Mouse (Mus musculus): ENCODE data around the gene Slc6a20a. TPM values are rescaled to one million over a fixed set of nuclear protein-coding genes. Genes with fewer than 3 reads are reported as not detected.
A peak's percentile ranks its signal among the peaks of the same experiment; 100 is the strongest.
"Not testable (repeated sequence)": the region's sequence is repeated elsewhere in the genome, so short reads cannot be mapped to it uniquely, and the experiment has no call there.

The Slc6a20a gene
- not detected for total RNA-seq (2021)

DNA sequence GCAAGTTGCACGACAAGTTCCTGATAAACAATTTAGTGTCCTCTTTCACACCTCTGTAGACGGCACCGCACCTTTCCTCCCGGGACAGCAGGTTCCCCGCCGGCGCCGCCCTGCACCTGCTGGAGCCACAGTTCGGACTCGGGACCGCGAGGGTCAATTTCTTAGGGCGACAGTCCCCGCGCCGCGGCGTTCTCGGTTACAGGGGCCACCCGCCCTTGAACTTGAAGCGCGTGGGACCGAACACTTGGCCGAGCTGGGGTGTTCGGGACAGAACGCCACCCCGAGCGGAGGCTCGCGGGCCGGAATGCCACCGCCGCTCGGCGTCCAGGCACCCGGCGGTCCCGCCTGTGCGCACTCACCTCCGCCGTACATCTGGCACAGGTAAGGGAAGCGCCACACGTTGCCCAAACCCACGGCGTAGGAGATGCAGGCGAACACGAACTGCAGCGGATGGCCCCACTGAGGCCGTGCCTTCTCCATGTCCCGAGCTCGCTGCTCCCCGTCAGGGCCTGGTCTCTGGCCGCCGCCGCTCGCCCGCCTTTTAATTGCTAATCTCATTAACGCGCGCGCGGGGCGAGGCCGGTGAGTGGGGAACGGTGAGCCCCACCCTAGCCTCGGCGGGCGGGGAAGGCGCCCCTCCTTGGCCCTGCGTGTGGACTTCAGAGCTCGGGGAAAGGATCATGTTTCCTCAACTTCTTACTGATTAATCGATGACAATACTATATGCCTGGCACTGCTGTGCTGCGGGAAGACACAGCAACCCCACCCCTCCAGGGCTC lies at the start of gene Slc6a20a, which contains the start of gene Ccr9:
Gene Slc6a20a (minus strand): TSS at position 559 of the 779 bp plus-strand sequence.
Gene Ccr9 (plus strand): TSS at position 113 of the 779 bp plus-strand sequence.
- intact Hi-C loops (cut with DNase I), result no loop called here
- DNase-seq (ENCODE audit: low spot score), result no peak

DNA sequence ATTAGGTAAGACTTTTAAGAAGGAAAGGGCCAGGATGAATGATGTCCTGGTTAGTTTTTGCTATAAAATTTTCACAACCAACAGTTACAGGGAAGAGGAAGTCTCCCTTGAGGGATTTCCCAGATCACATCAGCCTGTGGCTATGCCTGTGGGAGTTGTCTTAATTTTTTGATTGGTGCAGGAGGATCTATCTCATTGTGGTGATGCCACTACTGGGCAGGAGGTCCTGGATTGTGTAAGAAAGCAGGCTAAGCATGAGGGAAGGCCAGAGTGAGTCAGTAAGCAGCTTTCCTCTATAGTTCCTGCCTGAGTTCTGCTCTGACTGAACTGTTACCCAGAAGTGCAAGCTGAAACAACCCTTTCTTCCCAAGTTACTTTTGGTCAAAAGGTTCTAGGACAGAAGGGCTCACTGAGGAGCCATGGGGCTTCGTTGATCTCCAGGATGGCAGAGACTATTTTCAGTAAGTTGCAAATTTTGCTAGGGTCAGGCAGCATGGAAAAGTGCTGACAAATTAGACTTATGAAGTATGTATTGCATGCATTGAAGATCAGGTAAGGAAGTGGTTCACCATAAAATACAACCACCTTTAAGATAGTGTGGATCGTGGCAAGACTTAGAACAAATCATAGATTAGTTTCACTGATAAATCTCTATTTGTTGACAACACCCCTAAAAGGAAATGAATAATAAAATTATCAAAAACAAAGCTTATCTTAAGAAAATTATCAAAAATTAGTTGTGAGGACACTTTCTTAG lies 44.2 kb upstream of the Slc6a20a start:
- no peak for DNase-seq (ENCODE audit: low spot score)

DNA sequence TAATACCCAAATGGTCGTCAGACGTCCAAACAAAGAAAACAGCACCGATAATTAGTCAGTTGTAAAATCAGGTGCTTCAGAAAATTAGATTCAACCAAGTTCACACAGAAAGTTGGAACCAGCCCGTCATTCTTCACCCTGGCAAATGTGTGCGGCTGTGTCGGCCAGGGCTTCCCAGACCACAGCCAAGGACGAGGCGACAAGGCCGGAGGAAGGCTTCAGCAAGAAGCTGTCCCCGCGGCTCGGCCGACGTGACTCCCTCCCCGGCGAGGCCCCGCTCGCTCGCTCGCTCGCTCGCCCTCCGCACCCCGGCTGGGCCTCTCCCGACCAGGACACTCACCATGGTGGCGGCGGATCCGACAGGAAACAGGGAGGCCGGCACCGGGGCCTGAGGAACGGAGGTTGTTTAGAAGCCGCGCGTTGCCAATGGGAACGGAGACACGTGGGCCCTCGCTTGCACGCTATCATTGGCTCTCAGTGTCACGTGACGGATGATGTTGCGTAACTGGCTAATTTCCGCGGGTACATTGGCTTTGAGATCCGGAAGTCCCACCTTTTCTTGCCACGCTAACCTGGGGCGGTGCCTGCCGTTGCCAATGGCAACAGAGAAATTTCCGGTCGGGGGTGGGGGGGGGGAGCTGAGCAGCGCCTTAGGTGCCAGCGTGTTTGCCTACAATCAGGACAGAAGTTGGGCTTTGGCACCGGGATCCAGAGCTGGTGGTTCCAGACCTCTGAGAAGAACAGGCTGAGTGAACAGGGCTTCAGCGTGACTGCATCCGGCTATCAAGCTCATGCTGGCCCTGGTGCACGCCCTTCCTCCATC lies 38.7 kb upstream of the Slc6a20a start, which contains the start of gene Lztfl1:
Gene Lztfl1 (minus strand): TSS at position 512 of the 823 bp plus-strand sequence.
- DNase-seq (ENCODE audit: low spot score), result peak; percentile 92
- intact Hi-C loops (cut with DNase I), result loop anchor here (2.0 kb wide), 1 partner anchor 77 kb away; no protein-coding TSS in a partner anchor

More for the DNA sequence above, 44.2 kb upstream of the Slc6a20a start:
- intact Hi-C loops (cut with DNase I), result no loop called here

DNA sequence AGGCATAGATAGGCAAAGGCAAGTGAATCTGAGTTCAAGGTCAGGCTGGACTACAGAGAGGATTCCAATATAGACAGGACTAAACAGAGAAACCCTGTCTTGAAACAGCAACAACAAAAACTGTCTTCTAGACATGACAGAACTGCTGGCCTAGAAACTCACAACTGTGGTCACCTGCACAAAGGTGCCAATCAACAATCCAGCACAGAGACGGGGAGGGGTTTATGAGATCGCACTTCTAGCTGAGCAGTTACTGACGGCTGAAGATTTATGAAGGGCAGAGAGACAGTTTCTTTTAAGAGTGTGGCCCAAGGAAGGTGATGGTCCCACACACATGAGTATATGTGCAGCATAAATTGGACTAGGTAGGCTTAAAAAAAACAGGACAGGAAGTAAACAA lies 37.6 kb upstream of the Slc6a20a start:
- intact Hi-C loops (cut with DNase I), result loop anchor here (2.0 kb wide), 1 partner anchor 78 kb away; no protein-coding TSS in a partner anchor
- DNase-seq (ENCODE audit: low spot score), result no peak

DNA sequence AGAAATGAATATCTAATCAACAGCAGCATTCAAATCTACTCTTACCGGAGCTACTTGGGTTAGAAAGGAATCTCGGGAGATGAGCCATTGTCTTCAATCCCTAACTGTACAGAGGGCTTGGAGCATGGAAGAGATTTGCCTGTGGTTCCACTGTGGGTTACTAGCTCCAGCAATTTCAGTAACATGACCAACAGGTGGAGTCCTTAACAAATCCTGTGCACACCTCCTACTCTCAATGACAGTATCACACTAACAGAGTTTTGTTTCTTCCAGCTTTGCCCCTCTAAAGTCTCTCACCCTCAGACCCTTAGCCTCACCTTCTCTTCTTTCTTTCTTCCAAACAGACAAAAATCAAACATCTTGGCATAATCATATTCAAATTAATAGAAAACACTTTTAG lies 34.4 kb upstream of the Slc6a20a start:
- intact Hi-C loops (cut with DNase I), result no loop called here
- no peak for DNase-seq (ENCODE audit: low spot score)

DNA sequence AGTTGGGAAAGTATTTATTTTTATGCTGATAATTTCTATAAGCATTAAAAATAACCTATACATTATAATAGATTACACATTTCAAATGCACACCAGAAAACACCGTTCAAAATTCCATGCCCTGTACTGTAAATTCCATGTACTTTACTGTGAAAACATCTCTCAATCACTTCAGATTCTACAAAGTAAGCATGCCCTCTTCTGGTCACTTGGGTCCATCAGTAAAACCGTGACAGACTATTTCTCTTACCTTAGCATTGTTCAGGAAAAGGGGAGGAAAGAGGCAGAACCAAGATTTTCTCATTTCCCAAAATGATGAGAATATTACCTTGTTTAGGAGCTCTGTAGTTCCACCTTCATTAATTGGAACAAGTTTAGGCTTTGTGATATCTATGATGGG lies 30.5 kb upstream of the Slc6a20a start:
- intact Hi-C loops (cut with DNase I), result no loop called here
- no peak for DNase-seq (ENCODE audit: low spot score)

DNA sequence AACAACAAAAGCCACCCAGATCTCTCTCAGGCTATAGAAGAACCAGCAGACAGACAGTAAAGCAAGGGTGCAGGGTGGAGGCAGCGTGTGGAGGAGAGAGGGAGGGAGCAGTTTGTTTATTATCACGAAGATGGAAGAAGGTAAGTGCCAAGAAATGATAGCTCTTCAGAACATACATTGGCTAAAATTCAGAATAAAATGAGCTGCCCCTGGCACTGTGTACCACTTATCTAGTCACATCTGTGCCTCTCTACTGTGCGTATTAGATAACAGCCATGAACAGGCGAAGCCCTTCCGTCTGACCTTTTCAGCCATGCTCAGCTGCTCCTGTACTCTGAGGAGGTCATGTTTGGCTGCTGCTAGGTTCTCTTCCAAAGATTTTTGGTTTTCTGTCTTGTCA lies 23.1 kb upstream of the Slc6a20a start:
- intact Hi-C loops (cut with DNase I), result no loop called here

DNA sequence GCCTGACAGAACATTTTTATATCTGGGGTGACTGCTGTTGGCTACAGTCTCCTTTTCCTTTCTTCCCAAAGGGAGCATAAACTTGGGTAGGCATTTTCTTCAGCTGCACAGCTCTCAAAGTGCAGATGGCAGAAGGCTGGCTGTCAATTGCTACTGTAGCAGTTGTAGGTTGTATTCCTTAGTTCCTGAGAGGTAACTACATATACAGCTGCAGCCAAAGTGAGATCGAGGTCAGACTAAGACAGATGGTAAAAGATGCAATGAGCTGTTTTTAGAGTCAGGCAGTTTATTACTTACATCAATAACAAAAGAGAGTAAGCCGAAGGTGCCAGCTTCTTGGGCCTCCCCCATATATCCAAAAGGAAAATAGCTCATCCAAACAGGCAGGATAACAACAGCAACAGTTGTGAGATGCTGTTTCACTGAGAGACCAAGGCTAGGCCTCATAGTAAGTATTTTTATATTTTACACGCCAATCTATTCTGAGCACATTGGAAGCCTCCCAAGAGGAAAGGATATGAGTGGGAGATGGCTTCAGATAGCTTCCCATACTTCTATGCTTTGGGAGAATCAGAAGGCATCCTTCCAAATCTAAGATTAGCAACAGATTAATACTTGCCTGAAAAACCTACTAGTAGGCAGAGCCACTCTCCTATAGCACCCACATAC lies 17.1 kb upstream of the Slc6a20a start:
- intact Hi-C loops (cut with DNase I), result no loop called here
- no peak for DNase-seq (ENCODE audit: low spot score)

More for the DNA sequence above, 23.1 kb upstream of the Slc6a20a start:
- no peak for DNase-seq (ENCODE audit: low spot score)

DNA sequence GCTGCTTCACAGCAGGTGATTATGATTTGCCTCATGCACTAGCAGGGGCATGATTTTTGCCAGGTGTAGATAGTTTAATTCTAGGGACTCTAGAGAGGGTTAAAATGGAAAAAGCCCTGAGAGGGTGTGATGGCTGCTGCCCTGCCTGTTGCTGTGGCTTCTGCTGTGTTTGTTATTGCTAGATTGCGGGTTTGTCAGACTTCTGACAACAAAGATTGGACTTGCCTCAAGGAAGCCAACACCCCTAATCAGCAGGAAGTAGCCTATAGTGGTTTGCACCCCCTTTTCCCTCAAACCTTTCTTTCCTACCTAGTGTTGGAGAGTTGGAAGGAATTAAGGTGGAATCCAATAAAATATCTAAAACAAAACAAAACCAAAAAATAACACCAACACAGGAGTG lies 9.5 kb upstream of the Slc6a20a start:
- no peak for DNase-seq (ENCODE audit: low spot score)
- intact Hi-C loops (cut with DNase I), result no loop called here

DNA sequence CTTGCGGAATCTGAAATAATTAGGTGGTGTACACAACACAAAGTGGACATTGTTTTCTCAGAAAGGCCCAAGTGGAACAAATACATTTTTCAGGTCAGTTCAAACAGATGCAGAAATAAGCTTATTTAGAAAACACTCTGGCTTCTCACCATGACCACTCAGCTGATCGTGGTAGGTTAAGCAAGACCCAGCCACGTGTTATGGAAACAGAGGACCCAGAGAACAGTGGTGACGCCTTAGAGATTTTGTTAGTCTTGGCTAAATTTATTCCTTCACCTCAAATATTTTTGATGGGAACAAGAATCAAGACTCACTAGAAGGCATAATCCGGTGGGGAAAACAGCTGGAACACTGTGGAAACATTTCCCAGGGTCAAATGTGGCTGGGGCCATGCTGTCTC lies 7.5 kb upstream of the Slc6a20a start:
- intact Hi-C loops (cut with DNase I), result no loop called here

DNA sequence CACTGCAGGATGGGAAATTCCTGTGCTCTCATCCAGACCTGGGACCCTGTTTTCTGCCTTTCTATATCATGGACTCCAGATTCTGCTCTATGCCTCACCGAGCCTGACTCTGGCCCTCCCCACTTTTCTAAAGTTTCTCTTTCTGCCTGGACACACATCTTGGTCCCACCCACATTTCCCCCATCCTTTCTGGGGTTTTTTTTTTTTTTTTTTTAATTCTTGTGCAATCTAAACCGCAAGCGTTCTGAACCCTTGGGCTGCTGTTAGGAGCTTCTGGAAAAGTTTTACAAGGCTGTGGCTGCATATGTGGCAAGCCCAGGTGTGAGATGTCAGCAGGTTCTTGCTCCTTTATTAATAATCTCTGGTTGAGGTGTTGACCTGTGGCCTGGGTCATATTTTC lies 5.0 kb upstream of the Slc6a20a start:
- DNase-seq (ENCODE audit: low spot score), result no peak
- intact Hi-C loops (cut with DNase I), result no loop called here

More for the DNA sequence above, 7.5 kb upstream of the Slc6a20a start:
- DNase-seq (ENCODE audit: low spot score), result no peak

DNA sequence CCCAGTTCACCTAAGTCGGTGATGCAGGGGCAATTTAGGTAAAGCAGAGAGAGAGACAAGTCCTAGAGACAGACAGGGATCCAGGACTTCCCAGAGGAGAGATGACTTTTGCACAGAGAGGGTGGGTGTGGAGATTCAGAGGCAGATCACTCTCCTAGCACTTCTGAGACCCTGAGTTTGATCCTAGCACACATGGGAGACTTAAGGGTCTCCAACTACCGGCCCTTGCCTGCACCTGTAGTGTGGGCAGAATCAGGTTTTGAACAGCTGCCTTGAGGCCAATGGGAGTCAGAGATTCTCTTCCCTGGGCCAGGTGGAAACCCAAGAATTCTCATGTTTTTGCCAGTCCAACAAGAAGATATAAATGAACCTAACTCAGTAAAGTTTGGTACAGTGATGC lies 513 bp upstream of the Slc6a20a start:
- DNase-seq (ENCODE audit: low spot score), result no peak
- intact Hi-C loops (cut with DNase I), result no loop called here

DNA sequence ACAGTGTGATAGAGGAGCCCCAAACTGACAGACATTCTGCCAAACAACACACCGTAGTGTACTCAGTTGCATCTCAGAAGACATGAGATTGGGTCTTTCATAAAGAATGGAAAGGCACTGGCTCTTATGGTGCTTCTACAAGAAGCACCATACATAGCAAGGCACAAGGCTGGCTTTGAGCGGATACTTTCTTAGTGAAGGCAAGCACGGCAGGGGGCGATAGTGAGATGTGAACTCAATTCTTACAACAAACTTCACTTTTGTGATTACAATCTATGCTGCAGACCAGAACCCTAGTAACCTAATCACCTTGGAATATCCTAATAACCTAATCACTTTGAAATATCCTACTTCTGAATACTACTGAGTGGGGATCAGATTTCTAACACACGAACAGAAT lies 13.0 kb downstream of the Slc6a20a start:
- intact Hi-C loops (cut with DNase I), result loop anchor here (2.0 to 10.0 kb wide), 2 partner anchors 53 to 129 kb away; no protein-coding TSS in a partner anchor
- DNase-seq (ENCODE audit: low spot score), result no peak

DNA sequence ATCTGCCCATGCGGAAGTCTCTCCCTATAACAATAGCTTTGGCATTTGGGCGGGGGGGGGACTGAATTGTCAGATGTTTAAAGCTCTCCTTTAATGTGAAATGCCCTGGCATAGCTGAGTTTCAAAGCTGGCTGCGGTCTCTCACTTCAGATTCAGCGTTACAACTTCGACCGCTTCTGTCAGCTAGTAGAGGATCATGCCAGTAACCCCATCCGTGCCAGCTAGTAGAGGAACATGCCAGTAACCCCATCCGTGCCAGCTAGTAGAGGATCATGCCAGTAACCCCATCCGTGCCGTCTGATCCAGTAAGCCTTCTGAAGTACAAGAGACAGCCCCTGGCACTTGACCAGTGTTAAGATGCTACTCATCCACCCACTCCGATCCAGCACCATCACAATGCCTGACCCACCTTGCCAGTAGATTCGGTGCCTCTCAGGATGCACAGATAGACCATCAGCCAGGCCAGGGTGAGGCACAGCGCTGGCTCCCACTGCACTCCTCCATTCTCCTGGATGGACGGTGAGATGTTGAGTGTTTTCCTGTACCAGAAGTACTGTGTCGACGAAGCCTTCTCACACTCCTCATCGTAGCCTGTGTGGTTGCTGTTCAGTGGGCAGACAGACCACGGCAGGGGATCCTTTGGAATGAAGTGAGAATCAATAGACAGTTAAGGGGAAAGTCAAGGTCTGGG lies 18.6 kb downstream of the Slc6a20a start:
- intact Hi-C loops (cut with DNase I), result loop anchor here (10.0 kb wide), 1 partner anchor 135 kb away; no protein-coding TSS in a partner anchor
- not testable (repeated sequence) for DNase-seq (ENCODE audit: low spot score)

DNA sequence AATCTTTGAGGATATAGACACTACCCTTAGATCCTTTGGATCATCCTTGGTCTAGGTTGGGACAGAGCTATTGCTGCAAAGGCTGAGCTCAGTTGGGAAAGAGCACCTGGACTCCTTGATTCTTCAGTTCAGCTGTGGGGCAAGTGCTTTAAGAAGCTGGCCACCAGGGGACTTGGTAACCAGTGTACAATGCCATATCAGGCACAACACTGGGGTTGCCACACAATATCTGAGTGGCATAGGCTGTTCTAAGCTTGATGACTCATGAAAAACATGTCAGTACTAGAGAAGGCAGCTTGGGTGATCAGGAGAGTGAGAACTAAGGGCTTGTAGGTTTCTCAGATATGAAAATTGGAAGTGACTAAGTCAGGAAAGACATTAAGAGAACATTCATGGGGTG lies 19.7 kb downstream of the Slc6a20a start:
- intact Hi-C loops (cut with DNase I), result no loop called here
- no peak for DNase-seq (ENCODE audit: low spot score)

DNA sequence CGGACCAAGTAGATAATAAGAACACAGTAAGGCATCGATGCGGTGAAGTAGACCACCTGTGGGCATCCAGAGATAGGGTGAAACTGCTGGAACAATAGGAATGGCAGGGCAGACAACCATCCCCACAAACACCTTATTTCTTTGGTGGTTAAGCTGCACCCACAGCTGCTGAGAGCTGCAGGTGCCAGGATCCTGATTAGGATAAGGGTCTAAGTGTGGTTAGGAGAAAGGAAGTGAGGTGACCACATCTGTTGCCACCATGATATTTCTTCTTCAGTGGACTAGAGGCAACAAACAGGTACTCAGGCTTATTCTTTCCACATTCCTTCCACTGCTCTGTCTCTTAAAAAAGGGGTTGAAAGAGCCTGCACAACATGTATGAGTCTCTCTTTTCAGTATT lies 21.2 kb downstream of the Slc6a20a start:
- intact Hi-C loops (cut with DNase I), result no loop called here

DNA sequence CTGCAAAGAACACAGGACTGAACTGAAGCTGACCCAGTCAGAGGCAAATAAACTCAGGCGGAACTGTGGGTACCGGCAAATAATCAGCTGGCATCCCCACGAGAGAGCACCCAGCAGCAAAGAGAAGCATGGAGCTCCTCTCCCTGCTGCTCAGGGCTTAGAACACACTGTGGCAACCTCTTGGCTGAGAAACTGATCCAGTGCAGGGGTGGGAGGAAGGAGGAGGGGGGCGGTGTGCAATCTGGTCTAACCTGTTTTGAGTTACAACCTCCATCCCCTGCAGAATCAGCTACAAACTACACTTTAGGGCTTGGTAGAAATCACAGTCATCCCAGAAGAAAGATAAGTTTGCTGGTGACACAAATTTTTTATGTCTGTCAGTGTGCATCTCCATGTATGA lies 27.3 kb downstream of the Slc6a20a start:
- no peak for DNase-seq (ENCODE audit: low spot score)
- intact Hi-C loops (cut with DNase I), result no loop called here

More for the DNA sequence above, 21.2 kb downstream of the Slc6a20a start:
- no peak for DNase-seq (ENCODE audit: low spot score)

DNA sequence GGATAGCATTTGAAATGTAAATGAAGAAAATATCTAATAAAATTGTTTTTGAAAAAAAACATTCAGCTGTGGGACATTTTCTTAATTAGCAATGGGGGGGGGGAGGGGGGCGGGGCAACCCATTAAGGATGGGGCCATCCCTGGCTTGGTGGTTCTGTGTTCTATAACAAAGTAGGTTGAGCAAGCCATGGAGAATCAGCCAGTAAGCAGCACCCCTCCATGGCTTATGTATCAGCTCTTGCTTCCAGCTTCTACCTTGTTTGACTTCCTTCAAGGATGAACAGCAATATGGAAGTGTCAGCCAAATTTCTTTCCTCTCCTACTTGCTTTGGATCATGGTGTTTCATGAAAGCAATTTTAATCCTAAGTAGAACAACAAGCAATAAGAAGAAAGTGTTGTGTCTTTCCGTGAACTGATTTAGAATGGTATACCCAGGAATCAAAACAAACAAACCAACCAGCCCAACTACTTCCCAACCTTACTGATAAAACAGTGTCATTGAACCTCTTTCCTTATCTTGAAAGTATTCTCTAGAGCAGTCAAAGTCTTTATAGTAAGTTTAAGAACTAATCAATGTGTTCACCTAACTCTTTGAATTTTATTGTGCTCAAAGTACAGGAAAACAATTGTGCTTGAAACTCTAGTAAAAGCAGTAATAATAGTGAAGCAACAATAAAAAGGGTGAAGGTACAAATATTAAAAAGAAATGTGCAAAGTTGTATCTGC lies 28.7 kb downstream of the Slc6a20a start:
- intact Hi-C loops (cut with DNase I), result no loop called here
- no peak for DNase-seq (ENCODE audit: low spot score)

Data from heart, postnatal 25 days (tissue).